Mouse (Mus musculus) thymus, adult 2 months (tissue): ENCODE measurements around the gene Pou4f1.

Experiments
- CTCF ChIP-seq: fragments of 200-500 bp; IDR thresholded peaks from 2 replicates; pipeline ENCODE4 v1.5.1; 2012; ENCODE audit warnings: mild to moderate bottlenecking, control low read depth, low read length, moderate library complexity, borderline replicate concordance; ENCODE audit not compliant: control insufficient read depth, poor library complexity, insufficient read depth; ENCODE audit errors: extremely low read depth
- POLR2A ChIP-seq: fragments of 200-500 bp; IDR thresholded peaks from 2 replicates; pipeline ENCODE4 v1.6.1; 2012; ENCODE audit warnings: mild to moderate bottlenecking, low read length, control low read depth, moderate library complexity; ENCODE audit not compliant: control insufficient read depth, poor library complexity, insufficient read depth; ENCODE audit errors: extremely low read depth

GRCm38 (mm10) chr14:104434293-104434692 lies 33.5 kb downstream of the Pou4f1 start:
- no peak for TF ChIP-seq POLR2A
- no peak for TF ChIP-seq CTCF
